Mouse (Mus musculus): Measurements from ENCODE around the gene F12.

DNA sequence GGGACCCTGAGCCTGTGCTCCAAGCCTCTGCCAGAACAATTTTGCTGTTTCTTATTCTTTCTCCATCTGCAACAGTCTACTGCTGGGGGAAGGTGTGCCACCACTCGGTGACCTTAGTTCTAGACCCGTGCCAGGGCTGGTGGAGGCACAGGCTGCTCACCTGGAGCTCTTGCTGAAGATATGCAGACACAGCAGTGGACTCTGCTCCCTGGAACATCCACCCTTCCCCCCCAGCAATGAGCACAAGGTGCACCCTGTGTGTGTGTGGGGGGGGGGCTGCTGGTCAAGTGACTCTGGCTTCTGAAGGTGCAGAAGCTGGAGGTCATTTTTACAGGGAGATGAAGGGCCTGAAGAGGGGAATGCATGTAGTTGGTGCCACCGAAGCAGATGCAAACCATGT, 35.9 kb downstream of the F12 start:
- no peak for TF ChIP-seq CTCF (IDR thresholded peaks at IDR 0.05; ENCODE audit: low read depth)
- no peak for TF ChIP-seq EP300 (optimal IDR thresholded peaks at IDR 0.05)
